Mouse (Mus musculus): ENCODE results near the gene Phf11b. TPM values are rescaled to one million over a fixed set of nuclear protein-coding genes. Genes with fewer than 3 reads are reported as not detected.

Phf11b gene
- polyA plus RNA-seq, 1 experiment: not detected

Other genes with a start within 250 kb of the Phf11b start
- gene 1700129C05Rik, start 198.5 kb downstream of the Phf11b start, polyA plus RNA-seq (2012): not detected in 2 replicates
- gene Gm5142, start 162.6 kb downstream of the Phf11b start, polyA plus RNA-seq (2012): not detected in 2 replicates
- gene Rcbtb1, start 140.1 kb downstream of the Phf11b start, polyA plus RNA-seq (2012): 0.28 and 0.67 TPM in 2 replicates
- gene Gm6904, start 81.1 kb downstream of the Phf11b start, polyA plus RNA-seq (2012): not detected in 2 replicates
- not detected in 2 replicates for gene Phf11a, start 43.8 kb downstream of the Phf11b start, polyA plus RNA-seq (2012)
- gene Phf11d, start 24.1 kb upstream of the Phf11b start, polyA plus RNA-seq (2012): not detected in 2 replicates
- gene Phf11c, start 54.0 kb upstream of the Phf11b start, polyA plus RNA-seq (2012): 0.04 TPM in 1 of 2 replicates, not detected in the other
- 0.06 and 0.29 TPM in 2 replicates for gene Setdb2, start 99.5 kb upstream of the Phf11b start, polyA plus RNA-seq (2012)
- gene Cab39l, start 99.6 kb upstream of the Phf11b start, polyA plus RNA-seq (2012): 0.31 and 0.38 TPM in 2 replicates